Mouse (Mus musculus) thymus, postnatal 10 days (tissue): ENCODE results near the gene Psenen.

ENCODE experiments used
- DNase-seq, 2 experiments: peaks; one replicate each; pipeline ENCODE4 v3.0.0; 2021; ENCODE audit warnings: low spot score in 2 of 2

Psenen gene

GRCm38 (mm10) chr7:30588676-30589434, 25.4 kb upstream of the Psenen start, which contains the start of gene Kmt2b:
Gene Kmt2b (minus strand): TSS chr7:30588726.
- peak; percentile 86 to 91 for DNase-seq

- peak; percentile 51 to 56 for DNase-seq
Measured at GRCm38 (mm10) chr7:30587842-30588667, 24.6 kb upstream of the Psenen start.

GRCm38 (mm10) chr7:30586455-30587020, 23.1 kb upstream of the Psenen start:
- DNase-seq, result no peak

GRCm38 (mm10) chr7:30585170-30585569, 21.7 kb upstream of the Psenen start:
- DNase-seq, result no peak

- DNase-seq, result no peak
Measured at GRCm38 (mm10) chr7:30584339-30584738, 20.9 kb upstream of the Psenen start.

GRCm38 (mm10) chr7:30581547-30581946, 18.1 kb upstream of the Psenen start:
- no peak for DNase-seq

- DNase-seq, result no peak
Measured at GRCm38 (mm10) chr7:30579950-30580349, 16.5 kb upstream of the Psenen start.

- no peak for DNase-seq
Measured at GRCm38 (mm10) chr7:30572969-30573368, 9.5 kb upstream of the Psenen start.

GRCm38 (mm10) chr7:30572389-30572788, 9.0 kb upstream of the Psenen start:
- DNase-seq, result no peak

GRCm38 (mm10) chr7:30567555-30567954, 4.1 kb upstream of the Psenen start:
- no peak for DNase-seq

GRCm38 (mm10) chr7:30566033-30566432, 2.6 kb upstream of the Psenen start:
- no peak for DNase-seq

- no peak for DNase-seq
Measured at GRCm38 (mm10) chr7:30564970-30565571, 1.6 kb upstream of the Psenen start, which contains the start of gene Igflr1. Gene Igflr1 (plus strand): TSS chr7:30565427.

- DNase-seq, result peak; percentile 37 to 51
Measured at GRCm38 (mm10) chr7:30563906-30564280, 466 bp upstream of the Psenen start.

- DNase-seq, result peak in 1 of 2 experiments; percentile 28
Measured at GRCm38 (mm10) chr7:30562526-30563116, 806 bp downstream of the Psenen start.

- no peak for DNase-seq
Measured at GRCm38 (mm10) chr7:30560296-30560695, 3.1 kb downstream of the Psenen start.

- DNase-seq, result peak; percentile 91 to 93
Measured at GRCm38 (mm10) chr7:30559443-30559954, 3.9 kb downstream of the Psenen start, which contains the start of gene Lin37. Gene Lin37 (minus strand): TSS chr7:30559838.

GRCm38 (mm10) chr7:30558656-30559442, 4.6 kb downstream of the Psenen start:
- no peak for DNase-seq

- no peak for DNase-seq
Measured at GRCm38 (mm10) chr7:30557901-30558514, 5.4 kb downstream of the Psenen start.

GRCm38 (mm10) chr7:30556894-30557536, 6.4 kb downstream of the Psenen start:
- DNase-seq, result peak in 1 of 2 experiments; percentile 47
